Mouse (Mus musculus) kidney, embryonic 15.5 days (tissue): ENCODE measurements around the gene Ccnyl1. TPM values are rescaled to one million over a fixed set of nuclear protein-coding genes. Genes with fewer than 3 reads are reported as not detected.

Source experiments
- ATAC-seq: fragments of 200-750 bp; cut with Nextera tagmentation; replicated peaks from 2 replicates; pipeline ENCODE4 v1.8.0; 2017; ENCODE audit warnings: moderate TSS enrichment; ENCODE audit not compliant: low FRiP score
- H3K27ac ChIP-seq: fragments of 300-500 bp; sonication (generic); 2 replicates; pipeline ENCODE4 v1.5.1; 2015; ENCODE audit warnings: mild to moderate bottlenecking, inconsistent platforms
- H3K27me3 ChIP-seq: fragments of 300-500 bp; sonication (generic); 2 replicates; pipeline ENCODE4 v1.6.1; 2015; ENCODE audit warnings: inconsistent platforms
- H3K36me3 ChIP-seq: fragments of 300-500 bp; sonication (generic); 2 replicates; pipeline ENCODE4 v1.6.1; 2015; ENCODE audit warnings: inconsistent platforms
- H3K4me1 ChIP-seq: fragments of 300-500 bp; sonication (generic); 2 replicates; pipeline ENCODE4 v1.6.1; 2015; ENCODE audit warnings: inconsistent platforms
- H3K4me2 ChIP-seq: fragments of 300-500 bp; sonication (generic); 2 replicates; pipeline ENCODE4 v1.6.1; 2015; ENCODE audit warnings: moderate library complexity, mild to moderate bottlenecking, inconsistent platforms
- H3K4me3 ChIP-seq: fragments of 300-500 bp; sonication (generic); replicated peaks from 2 replicates; pipeline ENCODE4 v1.5.1; 2015; ENCODE audit warnings: mild to moderate bottlenecking, inconsistent platforms
- H3K9ac ChIP-seq: fragments of 300-500 bp; sonication (generic); 2 replicates; pipeline ENCODE4 v1.6.1; 2015; ENCODE audit warnings: mild to moderate bottlenecking, inconsistent platforms
- H3K9me3 ChIP-seq: fragments of 300-500 bp; sonication (generic); replicated peaks from 2 replicates; pipeline ENCODE4 v1.6.1; 2016; ENCODE audit warnings: inconsistent platforms
- WGBS: fragments of 180-500 bp; shearing (Covaris S2); methylation state at CpG from one replicate; pipeline ENCODE4 v1.1.7; 2015; ENCODE audit warnings: mixed read lengths; 5-methylcytosine and 5-hydroxymethylcytosine counted together
- polyA plus RNA-seq: library from polyadenylated mRNA; unstranded; fragments of >200 nt; fragmentation: Nextera tagmentation; extraction: Ambion mirVana; gene quantifications from 2 replicates; pipeline ENCODE4 v1.2.1, GENCODE M21; 2015

Ccnyl1 gene
- polyA plus RNA-seq, 1 experiment from 2014 or later = 5.0 TPM

GRCm38 (mm10) chr1:64734771-64735750, 44.8 kb downstream of the Ccnyl1 start:
- peak overlapping the region; percentile 60 for H3K4me3 ChIP-seq
- H3K9ac ChIP-seq = peak overlapping the region; percentile 31; the same call in 1 of the 2 replicates
- H3K4me1 ChIP-seq = peaks cover 55% of the 10 kb centered on the region
- H3K27ac ChIP-seq = no peak overlapping the region
- H3K4me2 ChIP-seq = peak overlapping the region; percentile 96
- H3K27me3 ChIP-seq = peaks cover 38% of the 10 kb centered on the region
- no peaks in the 10 kb centered on the region for H3K9me3 ChIP-seq
- 41% methylated on average over 58 of the region's 58 CpGs for WGBS
- ATAC-seq = no peak
- peaks cover 7% of the 10 kb centered on the region; the same call in 1 of the 2 replicates for H3K36me3 ChIP-seq

DNA sequence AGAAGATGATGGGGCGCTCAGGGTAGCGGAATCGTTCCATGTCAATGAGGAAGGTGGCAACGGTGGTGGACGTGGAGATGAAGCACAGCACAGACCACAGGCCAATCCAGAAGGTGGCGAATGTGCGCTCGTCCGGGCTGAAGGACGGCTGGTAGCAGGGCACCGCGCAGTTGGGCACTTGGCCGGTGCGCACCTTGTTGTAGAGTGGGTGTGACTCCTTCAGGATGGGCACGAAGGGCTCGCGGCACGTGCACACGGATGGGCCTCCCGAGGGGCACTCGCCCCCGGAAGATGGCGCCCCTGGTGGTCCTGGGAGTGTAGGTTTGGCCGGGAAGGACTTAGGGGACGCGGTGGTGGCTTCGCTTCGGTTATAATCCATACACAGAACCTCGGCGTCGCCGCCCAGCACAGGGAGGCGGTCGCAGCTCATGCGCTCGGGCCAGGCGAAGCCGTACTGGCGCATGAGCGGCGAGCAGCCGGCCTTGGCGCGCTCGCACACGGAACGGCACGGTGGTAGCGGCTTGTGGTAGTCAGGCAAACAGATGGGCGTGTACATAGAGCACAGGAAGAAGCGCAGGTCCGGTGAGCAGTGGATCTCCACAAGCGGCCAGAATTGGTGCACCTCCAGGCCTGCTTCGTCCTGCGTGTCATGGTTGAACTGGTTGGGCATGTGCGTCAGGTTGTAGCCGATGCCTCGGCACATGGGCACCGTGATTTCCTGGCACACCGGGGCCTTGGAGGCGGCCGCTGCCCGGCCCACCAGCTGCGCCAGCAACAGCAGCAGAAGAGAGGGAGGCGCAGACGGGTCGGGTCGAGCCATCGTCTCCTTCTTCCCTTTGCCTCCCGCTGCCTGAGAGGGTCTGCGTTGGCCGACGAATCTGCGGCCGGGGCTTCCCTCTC, 45.8 kb downstream of the Ccnyl1 start:
- peak overlapping the region; percentile 60 for H3K4me3 ChIP-seq
- peaks cover 55% of the 10 kb centered on the region for H3K4me1 ChIP-seq
- H3K9ac ChIP-seq = peak overlapping the region; percentile 66
- peak overlapping the region; percentile 96 for H3K4me2 ChIP-seq
- ATAC-seq = no peak
- H3K36me3 ChIP-seq = peaks cover 7% of the 10 kb centered on the region; the same call in 1 of the 2 replicates
- H3K27ac ChIP-seq = peak overlapping the region; percentile 82
- peaks cover 38% of the 10 kb centered on the region for H3K27me3 ChIP-seq
- 10% methylated on average over 75 of the region's 75 CpGs for WGBS
- no peaks in the 10 kb centered on the region for H3K9me3 ChIP-seq

GRCm38 (mm10) chr1:64736681-64737501, 46.6 kb downstream of the Ccnyl1 start:
- H3K4me1 ChIP-seq = peaks cover 50% of the 10 kb centered on the region
- peak; percentile 1; the same call in 1 of the 2 replicates for ATAC-seq
- H3K27ac ChIP-seq = peak overlapping the region; percentile 82
- WGBS = under 1% methylated on average over 55 of the region's 56 CpGs
- H3K4me3 ChIP-seq = peak overlapping the region; percentile 60
- peaks cover 32% of the 10 kb centered on the region for H3K27me3 ChIP-seq
- H3K4me2 ChIP-seq = peak overlapping the region; percentile 96
- no peaks in the 10 kb centered on the region for H3K9me3 ChIP-seq
- no peaks in the 10 kb centered on the region; the same call in 1 of the 2 replicates for H3K36me3 ChIP-seq
- H3K9ac ChIP-seq = peak overlapping the region; percentile 66

DNA sequence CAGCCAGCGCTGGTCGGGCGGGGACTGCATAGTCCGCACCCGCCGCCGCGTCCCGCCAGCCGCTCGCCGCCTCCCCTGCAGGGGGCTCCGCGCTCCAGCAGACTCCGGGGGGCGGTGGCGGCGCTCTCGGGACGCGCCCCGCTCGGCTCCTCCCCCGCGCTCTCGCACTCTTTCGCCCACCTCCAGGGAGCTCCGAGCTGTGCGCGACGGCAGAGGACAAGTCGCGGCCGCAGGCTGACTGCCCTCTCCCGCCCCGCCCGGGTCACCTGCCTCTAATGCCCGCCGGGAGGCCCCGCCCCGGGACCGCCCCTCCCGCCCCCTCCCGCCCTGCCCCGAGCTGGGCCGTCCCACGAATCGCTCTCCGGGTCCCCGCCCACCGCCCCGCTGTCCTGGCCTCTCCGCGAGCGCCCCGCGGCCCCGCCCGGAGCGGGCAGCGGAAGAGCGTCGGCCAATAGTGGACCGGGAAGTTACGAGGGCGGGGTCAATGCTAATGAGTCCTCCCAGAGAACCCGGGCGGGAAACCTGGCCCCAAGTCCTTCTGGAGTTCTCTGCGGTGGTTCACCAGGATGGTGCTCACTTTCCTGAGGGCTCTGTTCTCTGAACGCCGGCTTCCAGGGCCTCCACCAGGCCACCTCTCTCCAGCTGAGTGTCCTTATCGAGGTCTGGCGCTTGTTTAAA, 47.4 kb downstream of the Ccnyl1 start, which contains the start of gene Fzd5:
Fzd5 (minus strand) TSS at position 250 of the 678 bp plus-strand sequence.
- Histone ChIP-seq H3K4me2 (peak within 1 kb of the TSS; percentile 96), H3K4me1 (peaks cover 45% of the 10 kb centered on the region), H3K27me3 (peaks cover 28% of the 10 kb centered on the region), H3K36me3 (no peaks in the 10 kb centered on the region; the same call in 1 of the 2 replicates), H3K9me3 (no peaks in the 10 kb centered on the region), H3K4me3 (peak within 1 kb of the TSS; percentile 60), H3K9ac (peak within 1 kb of the TSS; percentile 66), H3K27ac (peak within 1 kb of the TSS; percentile 92)
- under 1% methylated on average over 55 of the region's 73 CpGs for WGBS
- ATAC-seq = peak; percentile 97

- H3K9ac ChIP-seq = peak overlapping the region; percentile 44; the same call in 1 of the 2 replicates
- H3K36me3 ChIP-seq = no peaks in the 10 kb centered on the region; the same call in 1 of the 2 replicates
- WGBS = under 1% methylated on average over 11 of the region's 11 CpGs
- H3K4me3 ChIP-seq = peak overlapping the region; percentile 60
- peak overlapping the region; percentile 96 for H3K4me2 ChIP-seq
- no peaks in the 10 kb centered on the region for H3K9me3 ChIP-seq
- ATAC-seq = peak; percentile 41
- peaks cover 28% of the 10 kb centered on the region for H3K27me3 ChIP-seq
- peak overlapping the region; percentile 92 for H3K27ac ChIP-seq
- H3K4me1 ChIP-seq = peaks cover 42% of the 10 kb centered on the region
Measured at GRCm38 (mm10) chr1:64738180-64738555, 47.9 kb downstream of the Ccnyl1 start.

- peak overlapping the region; percentile 96 for H3K4me2 ChIP-seq
- peaks cover 42% of the 10 kb centered on the region for H3K4me1 ChIP-seq
- WGBS = 0% methylated on average over 14 of the region's 14 CpGs
- H3K9ac ChIP-seq = peak overlapping the region; percentile 44; the same call in 1 of the 2 replicates
- peaks cover 24% of the 10 kb centered on the region for H3K27me3 ChIP-seq
- ATAC-seq = no peak
- peak overlapping the region; percentile 92 for H3K27ac ChIP-seq
- no peaks in the 10 kb centered on the region for H3K9me3 ChIP-seq
- no peaks in the 10 kb centered on the region; the same call in 1 of the 2 replicates for H3K36me3 ChIP-seq
- H3K4me3 ChIP-seq = peak overlapping the region; percentile 60
Measured at GRCm38 (mm10) chr1:64738661-64739082, 48.4 kb downstream of the Ccnyl1 start.

DNA sequence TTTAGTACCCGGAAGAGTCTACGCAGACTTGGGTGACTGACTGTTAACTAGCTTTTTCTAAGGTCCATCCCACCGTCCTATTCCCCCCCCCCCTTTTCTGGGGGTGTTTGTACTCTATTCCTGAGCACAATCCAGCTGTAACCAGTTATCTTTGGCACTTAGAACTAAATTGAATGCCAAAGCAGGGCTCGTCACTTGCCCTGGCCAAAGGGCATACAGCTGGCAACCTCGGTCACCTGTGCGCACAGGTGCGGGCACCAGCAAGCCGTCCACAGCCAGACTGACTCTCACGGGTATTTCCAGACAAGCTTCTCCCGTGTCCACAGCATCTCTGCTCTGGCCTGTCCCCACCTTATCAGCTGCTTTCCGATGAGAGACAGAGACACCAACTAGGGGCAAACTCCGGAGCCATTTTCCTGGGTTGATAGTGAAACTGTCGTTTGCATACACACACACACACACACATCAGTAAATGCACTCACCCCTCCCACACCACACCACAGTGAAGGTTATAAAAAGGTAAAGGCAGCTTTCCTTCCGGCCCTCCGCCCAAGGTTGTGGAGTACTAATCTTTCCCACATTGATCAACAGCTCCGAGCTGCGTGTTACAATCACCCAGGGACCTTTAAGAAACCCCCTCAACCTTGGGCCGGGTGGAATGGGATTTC, 52.6 kb downstream of the Ccnyl1 start:
- peaks cover 17% of the 10 kb centered on the region for H3K4me1 ChIP-seq
- 86% methylated on average over 18 of the region's 18 CpGs for WGBS
- no peak overlapping the region for H3K9ac ChIP-seq
- no peak overlapping the region for H3K4me3 ChIP-seq
- H3K27me3 ChIP-seq = no peaks in the 10 kb centered on the region; the same call in 1 of the 2 replicates
- H3K27ac ChIP-seq = no peak overlapping the region
- H3K4me2 ChIP-seq = no peak overlapping the region
- no peak for ATAC-seq
- H3K9me3 ChIP-seq = no peaks in the 10 kb centered on the region
- no peaks in the 10 kb centered on the region for H3K36me3 ChIP-seq

DNA sequence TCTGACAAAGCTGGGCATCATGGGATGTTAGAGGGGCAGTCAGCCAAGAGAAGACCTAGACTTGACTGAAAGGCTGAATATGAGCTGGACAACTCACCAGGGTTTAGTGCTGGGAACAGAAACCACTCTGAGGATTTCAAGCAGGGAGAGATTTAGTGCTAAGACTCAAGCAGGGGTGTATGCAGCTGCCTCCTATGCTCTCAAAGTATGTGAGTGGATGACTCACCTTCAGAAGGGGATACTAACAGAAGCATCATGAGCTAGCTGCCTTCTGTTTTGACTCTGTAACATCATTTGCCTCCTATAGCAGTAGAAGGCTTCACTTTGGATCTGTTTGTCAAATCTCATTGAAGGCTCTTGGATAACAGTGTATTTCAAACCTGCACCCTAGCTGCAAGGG, 54.4 kb downstream of the Ccnyl1 start:
- peaks cover 4% of the 10 kb centered on the region; the same call in 1 of the 2 replicates for H3K27me3 ChIP-seq

GRCm38 (mm10) chr1:64753109-64753508, 62.9 kb downstream of the Ccnyl1 start:
- peaks cover 8% of the 10 kb centered on the region; the same call in 1 of the 2 replicates for H3K27me3 ChIP-seq
- H3K9me3 ChIP-seq = no peaks in the 10 kb centered on the region
- 90% methylated on average over 8 of the region's 8 CpGs for WGBS
- H3K36me3 ChIP-seq = no peaks in the 10 kb centered on the region
- no peak overlapping the region for H3K4me3 ChIP-seq
- no peak overlapping the region for H3K27ac ChIP-seq
- no peak overlapping the region for H3K4me2 ChIP-seq
- H3K9ac ChIP-seq = no peak overlapping the region
- peaks cover 11% of the 10 kb centered on the region; the same call in 1 of the 2 replicates for H3K4me1 ChIP-seq
- no peak for ATAC-seq

More for the DNA sequence above, 54.4 kb downstream of the Ccnyl1 start:
- Histone ChIP-seq H3K4me2 (no peak overlapping the region), H3K4me3 (no peak overlapping the region), H3K36me3 (no peaks in the 10 kb centered on the region), H3K4me1 (no peaks in the 10 kb centered on the region), H3K27ac (no peak overlapping the region), H3K9me3 (no peaks in the 10 kb centered on the region), H3K9ac (no peak overlapping the region)
- ATAC-seq = no peak

DNA sequence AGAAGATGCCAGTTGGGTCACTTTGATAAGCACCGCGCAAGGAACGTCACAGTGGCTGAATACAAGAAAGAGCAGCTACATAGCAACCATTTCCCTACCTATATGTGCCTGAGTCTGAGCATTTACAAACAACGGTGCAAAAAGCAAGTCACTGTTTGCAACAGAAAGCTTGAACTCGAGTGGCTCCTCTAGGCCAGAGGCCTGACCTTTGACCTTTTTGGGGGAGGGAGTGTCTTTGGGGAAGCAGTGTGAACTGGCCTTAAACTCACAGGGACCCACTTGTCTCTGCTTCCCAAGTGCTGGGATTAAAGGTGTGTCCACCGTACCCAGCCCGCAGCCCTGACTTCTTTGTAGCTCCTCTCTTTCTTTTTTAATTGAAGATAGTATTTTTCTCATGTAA, 63.4 kb downstream of the Ccnyl1 start:
- Histone ChIP-seq H3K9ac (no peak overlapping the region), H3K36me3 (no peaks in the 10 kb centered on the region), H3K4me3 (no peak overlapping the region), H3K27me3 (0 out of 2 replicates have a peak, but pooled peaks cover 4% of the 10 kb centered on the region), H3K27ac (no peak overlapping the region), H3K9me3 (no peaks in the 10 kb centered on the region), H3K4me1 (peaks cover 11% of the 10 kb centered on the region; the same call in 1 of the 2 replicates), H3K4me2 (no peak overlapping the region)
- 75% methylated on average over 7 of the region's 7 CpGs for WGBS
- ATAC-seq = no peak
